Mouse (Mus musculus) lung, postnatal 0 days (tissue): ENCODE measurements at regions not wholly inside any gene's neighbourhood (a gene's known extent, or its start where the extent isn't known, plus 50 kb on each side); places are given as distances from the start of the nearest gene placed in this dataset.

Experiments used
- CTCF ChIP-seq: IDR thresholded peaks from 2 replicates; pipeline ENCODE4 v1.5.1; 2016; ENCODE audit warnings: antibody characterized with exemption, mild to moderate bottlenecking
- EP300 ChIP-seq: IDR thresholded peaks from 2 replicates; pipeline ENCODE4 v1.6.1; 2016; ENCODE audit warnings: antibody characterized with exemption, mild to moderate bottlenecking, control low read depth

DNA sequence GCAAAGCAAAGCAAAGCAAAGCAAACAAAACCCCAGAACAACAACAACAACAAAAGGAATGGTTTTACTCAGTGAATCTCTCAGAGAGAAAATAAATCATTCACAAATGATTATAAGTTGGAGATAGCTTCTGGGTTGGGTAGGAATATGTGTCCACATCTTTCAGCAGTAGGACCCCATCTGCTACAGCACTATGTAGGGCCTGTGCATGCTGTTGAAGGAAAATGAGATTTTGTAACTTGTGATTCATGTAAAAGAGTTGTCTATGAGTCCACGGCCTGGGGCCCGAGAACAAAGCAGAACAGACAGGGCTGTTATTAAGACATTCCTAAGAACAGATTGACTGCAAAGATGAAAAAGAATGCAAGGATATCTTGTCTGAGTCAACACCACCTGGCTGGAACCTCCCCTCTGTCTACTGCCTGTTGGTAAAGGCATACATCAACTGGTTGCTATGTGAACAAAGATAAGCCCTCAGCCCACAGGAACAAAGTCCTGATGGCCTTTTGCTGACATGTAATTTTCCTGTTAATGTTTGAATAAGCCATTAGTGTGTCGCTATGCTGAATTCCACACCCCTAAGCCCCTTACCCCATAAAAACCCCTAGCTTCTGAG lies 725.5 kb upstream of the Fat3 start:
- TF ChIP-seq CTCF = no peak
- TF ChIP-seq EP300 = no peak
